Mouse (Mus musculus): ENCODE measurements around the gene Pdzd2. TPM values are rescaled to one million over a fixed set of nuclear protein-coding genes. Genes with fewer than 3 reads are reported as not detected.

Pdzd2 gene
- polyA plus RNA-seq, 1 experiment from 2014 or later = 14.5 TPM

DNA sequence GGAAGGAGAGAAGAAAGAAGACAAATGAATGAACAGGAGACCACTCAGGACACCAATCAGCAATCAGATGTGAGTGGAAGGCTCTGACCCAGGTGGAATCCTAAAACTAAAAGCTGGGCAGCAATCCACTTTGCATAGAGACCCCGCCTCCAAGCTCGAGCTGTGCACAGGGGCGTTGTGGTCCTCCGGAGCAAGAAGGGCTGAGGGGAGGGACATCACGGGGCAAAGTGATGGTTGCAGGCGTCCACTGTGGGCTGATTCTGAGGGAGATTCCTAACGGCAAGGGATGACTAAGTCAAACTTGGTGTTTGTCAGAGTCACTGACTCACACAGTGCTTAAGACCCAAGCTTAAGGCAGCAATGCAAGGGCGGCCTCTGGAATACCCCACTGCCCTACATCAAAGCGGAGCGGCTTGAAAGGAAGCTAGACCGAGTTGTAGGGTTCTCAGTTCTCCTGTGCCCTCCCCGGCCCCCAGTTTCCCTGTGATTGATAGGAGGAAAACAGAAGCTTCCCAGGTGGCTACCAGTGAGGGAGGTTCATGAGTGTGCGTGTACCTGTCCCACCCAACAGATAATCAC lies 314.6 kb downstream of the Pdzd2 start:
- no peak; the same call in 1 of the 2 replicates for ATAC-seq (ENCODE audit: extremely low read depth, insufficient number of reproducible peaks, low FRiP score, low TSS enrichment)
- Histone ChIP-seq H3K27me3 (replicated peaks) (no peaks in the 10 kb centered on the region), H3K9me3 (no peaks in the 10 kb centered on the region), H3K27ac (replicated peaks) (no peak overlapping the region), H3K4me3 (no peak overlapping the region), H3K36me3 (no peaks in the 10 kb centered on the region), H3K4me1 (no peaks in the 10 kb centered on the region; the same call in 1 of the 2 replicates), H3K9ac (no peak overlapping the region), H3K4me2 (no peak overlapping the region)
- 63% methylated on average over 13 of the region's 13 CpGs for WGBS

DNA sequence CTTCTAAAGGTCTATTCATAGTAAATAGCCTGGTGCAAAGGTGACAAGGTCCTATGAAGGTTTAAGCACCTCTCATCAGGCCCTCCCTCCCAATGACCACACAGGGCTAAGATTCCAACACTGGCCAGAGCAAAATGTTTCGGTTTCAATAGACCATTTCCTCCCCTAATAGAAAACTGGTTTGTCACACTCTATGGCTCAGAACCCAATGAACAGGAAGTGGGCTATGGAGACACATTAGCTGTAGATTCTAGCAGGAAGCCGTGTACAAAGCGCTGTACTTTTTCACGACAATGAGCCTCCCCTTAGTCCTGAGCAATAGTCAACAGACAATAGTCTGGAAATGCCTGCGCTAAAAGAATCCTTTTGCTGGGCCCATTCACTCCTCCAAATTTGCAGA lies 315.5 kb downstream of the Pdzd2 start:
- H3K9me3 ChIP-seq = no peaks in the 10 kb centered on the region
- no peak overlapping the region for H3K9ac ChIP-seq
- no peaks in the 10 kb centered on the region for H3K36me3 ChIP-seq
- no peak for ATAC-seq (ENCODE audit: extremely low read depth, insufficient number of reproducible peaks, low FRiP score, low TSS enrichment)
- H3K4me1 ChIP-seq = no peaks in the 10 kb centered on the region
- 75% methylated on average over 5 of the region's 5 CpGs for WGBS
- no peak overlapping the region for H3K4me3 ChIP-seq
- no peak overlapping the region for H3K4me2 ChIP-seq
- no peak overlapping the region for H3K27ac ChIP-seq (replicated peaks)
- no peaks in the 10 kb centered on the region for H3K27me3 ChIP-seq (replicated peaks)

DNA sequence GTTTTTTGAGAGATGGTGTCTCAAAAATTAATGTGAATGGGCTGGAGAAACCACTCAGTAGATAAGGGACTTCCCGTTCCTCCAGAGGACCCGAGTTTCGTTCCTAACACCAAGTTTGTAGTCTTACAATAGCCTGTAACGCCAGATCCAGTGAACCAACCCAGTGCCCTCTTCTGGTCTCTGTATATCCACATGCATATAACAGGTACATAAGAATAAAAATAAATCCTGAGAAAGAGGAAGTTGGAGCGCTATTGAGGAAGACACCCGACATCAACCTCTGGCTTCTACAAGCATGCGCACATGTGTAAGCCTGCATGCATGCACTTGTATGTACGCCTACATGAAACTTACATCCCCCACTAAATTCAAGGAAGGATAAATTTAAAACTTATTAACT lies 318.8 kb downstream of the Pdzd2 start:
- ATAC-seq (ENCODE audit: extremely low read depth, insufficient number of reproducible peaks, low FRiP score, low TSS enrichment) = no peak
- H3K4me2 ChIP-seq = no peak overlapping the region
- peaks cover 9% of the 10 kb centered on the region for H3K4me1 ChIP-seq
- no peaks in the 10 kb centered on the region for H3K9me3 ChIP-seq
- 83% methylated on average over 8 of the region's 8 CpGs for WGBS
- H3K27ac ChIP-seq (replicated peaks) = no peak overlapping the region
- no peak overlapping the region for H3K9ac ChIP-seq
- no peak overlapping the region for H3K4me3 ChIP-seq
- H3K36me3 ChIP-seq = no peaks in the 10 kb centered on the region
- no peaks in the 10 kb centered on the region for H3K27me3 ChIP-seq (replicated peaks)

DNA sequence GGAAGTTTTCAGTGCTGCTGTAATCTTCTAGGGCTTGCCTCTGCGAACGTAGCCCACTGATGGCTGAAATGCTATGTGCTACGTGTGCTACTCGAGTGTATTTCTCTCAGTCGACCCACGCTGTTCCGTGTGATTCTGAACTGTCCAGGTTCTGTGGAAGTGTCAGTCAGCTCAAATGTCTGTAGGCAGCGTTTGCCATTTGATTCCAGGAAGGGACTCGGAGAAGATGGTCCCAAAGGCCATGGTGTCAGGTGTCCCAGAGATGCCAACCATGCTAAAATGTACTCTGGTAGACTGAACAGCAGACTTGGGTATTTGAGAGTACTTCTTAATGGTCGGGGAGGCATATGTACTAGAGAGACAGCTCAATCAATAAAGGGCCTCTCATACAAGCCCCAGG lies 319.3 kb downstream of the Pdzd2 start:
- 85% methylated on average over 10 of the region's 10 CpGs for WGBS
- Histone ChIP-seq H3K4me2 (no peak overlapping the region), H3K9ac (no peak overlapping the region), H3K27ac (replicated peaks) (no peak overlapping the region), H3K9me3 (no peaks in the 10 kb centered on the region), H3K4me1 (peaks cover 14% of the 10 kb centered on the region), H3K4me3 (no peak overlapping the region), H3K36me3 (no peaks in the 10 kb centered on the region), H3K27me3 (replicated peaks) (no peaks in the 10 kb centered on the region)
- no peak for ATAC-seq (ENCODE audit: extremely low read depth, insufficient number of reproducible peaks, low FRiP score, low TSS enrichment)

DNA sequence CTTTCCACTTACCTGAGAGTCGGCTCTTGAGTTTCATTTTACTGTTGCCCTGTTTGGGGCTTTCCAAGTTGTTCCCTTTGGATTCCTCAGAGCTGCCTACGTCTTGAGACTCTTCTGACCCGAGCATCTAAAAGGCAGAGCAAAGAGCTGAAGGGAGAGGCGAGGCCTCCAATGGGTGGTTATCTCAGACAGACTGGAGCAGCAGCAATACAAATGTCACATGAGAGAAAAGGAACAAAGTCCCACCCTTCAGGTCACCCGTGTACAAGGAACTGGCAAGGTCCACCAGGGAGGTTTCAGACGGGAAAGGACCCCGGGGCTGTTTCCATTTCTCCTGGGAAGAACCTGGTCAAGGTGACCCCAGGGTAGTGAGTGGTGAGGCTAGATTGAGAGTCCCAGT lies 320.3 kb downstream of the Pdzd2 start:
- no peaks in the 10 kb centered on the region for H3K36me3 ChIP-seq
- ATAC-seq (ENCODE audit: extremely low read depth, insufficient number of reproducible peaks, low FRiP score, low TSS enrichment) = no peak
- peaks cover 23% of the 10 kb centered on the region for H3K4me1 ChIP-seq
- no peak overlapping the region for H3K4me3 ChIP-seq
- H3K4me2 ChIP-seq = no peak overlapping the region
- H3K27ac ChIP-seq (replicated peaks) = no peak overlapping the region
- WGBS = 62% methylated on average over 7 of the region's 7 CpGs
- H3K27me3 ChIP-seq (replicated peaks) = no peaks in the 10 kb centered on the region
- H3K9me3 ChIP-seq = no peaks in the 10 kb centered on the region
- no peak overlapping the region for H3K9ac ChIP-seq

DNA sequence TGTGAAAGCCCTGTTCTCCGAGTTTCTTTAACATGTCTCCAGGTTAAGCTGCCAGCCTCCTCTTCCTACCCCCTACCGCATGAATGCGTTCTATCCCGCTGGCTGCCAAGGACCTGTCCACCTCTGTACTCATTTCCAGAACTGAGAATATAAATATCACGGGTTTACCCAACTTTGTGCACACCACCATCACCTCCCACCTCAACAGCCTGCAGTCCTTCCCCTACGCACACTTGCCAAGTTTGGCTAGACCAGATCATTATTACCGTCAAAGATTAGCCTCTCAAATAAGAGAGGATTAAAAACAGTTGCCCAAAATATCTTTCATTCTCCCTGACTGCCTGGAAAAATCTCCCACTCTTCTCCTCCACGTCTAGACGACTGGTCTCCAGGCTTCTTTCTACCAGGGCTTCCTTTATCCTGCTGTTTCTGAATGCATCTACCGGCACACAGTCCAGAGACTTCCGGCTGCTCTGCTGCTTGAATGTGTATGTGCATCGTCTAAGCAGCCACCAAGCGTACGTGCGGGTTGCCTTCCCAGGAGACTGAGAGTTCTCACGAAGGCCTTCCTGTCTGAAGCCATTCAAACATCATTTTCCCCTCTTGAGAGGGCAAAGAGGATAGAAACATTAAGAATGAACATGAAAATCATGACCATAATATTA lies 324.1 kb downstream of the Pdzd2 start:
- ATAC-seq (ENCODE audit: extremely low read depth, insufficient number of reproducible peaks, low FRiP score, low TSS enrichment) = no peak
- Histone ChIP-seq H3K9me3 (no peaks in the 10 kb centered on the region), H3K9ac (no peak overlapping the region), H3K4me2 (no peak overlapping the region), H3K4me3 (no peak overlapping the region), H3K27ac (replicated peaks) (peak overlapping the region; percentile 29), H3K4me1 (peaks cover 23% of the 10 kb centered on the region), H3K36me3 (no peaks in the 10 kb centered on the region), H3K27me3 (replicated peaks) (no peaks in the 10 kb centered on the region)
- 71% methylated on average over 16 of the region's 16 CpGs for WGBS

DNA sequence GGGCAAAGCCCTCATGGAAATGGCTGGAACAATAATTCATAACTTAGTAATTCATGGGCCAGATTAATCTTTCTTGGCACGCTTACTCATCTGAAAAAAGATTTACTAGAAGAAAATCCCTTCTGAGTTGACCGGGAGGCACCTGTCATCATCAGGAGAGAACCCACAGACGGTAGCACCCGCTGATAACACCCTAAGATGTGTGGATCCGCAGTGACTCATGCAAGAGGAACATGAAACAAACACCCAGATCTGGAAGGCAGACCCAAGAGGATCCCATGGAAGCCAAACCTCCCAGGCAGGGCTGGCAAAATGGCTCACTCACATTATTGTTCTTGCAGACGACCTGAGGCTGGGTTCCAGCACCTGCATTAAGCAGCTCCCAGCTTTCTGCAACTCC lies 325.0 kb downstream of the Pdzd2 start:
- no peak for ATAC-seq (ENCODE audit: extremely low read depth, insufficient number of reproducible peaks, low FRiP score, low TSS enrichment)
- WGBS = 62% methylated on average over 6 of the region's 6 CpGs

DNA sequence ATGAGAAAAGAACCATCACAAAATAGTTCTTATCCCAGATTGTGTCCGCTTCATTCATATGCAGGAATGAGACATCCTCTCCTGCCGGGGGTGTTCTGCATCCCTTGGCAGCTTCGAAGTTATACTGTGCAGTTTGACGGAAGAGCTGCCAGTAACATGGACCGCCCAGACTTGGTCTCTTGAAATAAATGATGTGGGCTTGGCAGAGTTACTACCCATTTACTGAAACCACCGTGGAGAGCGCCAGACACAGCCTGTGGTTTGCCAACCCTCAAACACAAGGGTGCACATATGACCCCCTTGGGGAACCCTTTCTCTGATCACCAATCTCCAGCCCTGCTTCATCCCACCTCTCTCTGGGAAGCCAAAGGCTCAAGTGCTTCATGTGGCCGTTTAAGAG lies 331.5 kb downstream of the Pdzd2 start:
- H3K36me3 ChIP-seq = peaks cover 15% of the 10 kb centered on the region
- H3K9ac ChIP-seq = no peak overlapping the region
- H3K4me1 ChIP-seq = no peaks in the 10 kb centered on the region
- H3K4me2 ChIP-seq = no peak overlapping the region
- no peak overlapping the region for H3K4me3 ChIP-seq
- no peak for ATAC-seq (ENCODE audit: extremely low read depth, insufficient number of reproducible peaks, low FRiP score, low TSS enrichment)
- H3K9me3 ChIP-seq = no peaks in the 10 kb centered on the region
- 74% methylated on average over 8 of the region's 8 CpGs for WGBS
- no peak overlapping the region for H3K27ac ChIP-seq (replicated peaks)
- H3K27me3 ChIP-seq (replicated peaks) = no peaks in the 10 kb centered on the region

More for the DNA sequence above, 325.0 kb downstream of the Pdzd2 start:
- no peak overlapping the region for H3K4me2 ChIP-seq
- H3K9ac ChIP-seq = no peak overlapping the region
- H3K9me3 ChIP-seq = no peaks in the 10 kb centered on the region
- no peaks in the 10 kb centered on the region for H3K27me3 ChIP-seq (replicated peaks)
- no peak overlapping the region for H3K27ac ChIP-seq (replicated peaks)
- no peaks in the 10 kb centered on the region for H3K36me3 ChIP-seq
- H3K4me3 ChIP-seq = no peak overlapping the region
- peaks cover 23% of the 10 kb centered on the region for H3K4me1 ChIP-seq

DNA sequence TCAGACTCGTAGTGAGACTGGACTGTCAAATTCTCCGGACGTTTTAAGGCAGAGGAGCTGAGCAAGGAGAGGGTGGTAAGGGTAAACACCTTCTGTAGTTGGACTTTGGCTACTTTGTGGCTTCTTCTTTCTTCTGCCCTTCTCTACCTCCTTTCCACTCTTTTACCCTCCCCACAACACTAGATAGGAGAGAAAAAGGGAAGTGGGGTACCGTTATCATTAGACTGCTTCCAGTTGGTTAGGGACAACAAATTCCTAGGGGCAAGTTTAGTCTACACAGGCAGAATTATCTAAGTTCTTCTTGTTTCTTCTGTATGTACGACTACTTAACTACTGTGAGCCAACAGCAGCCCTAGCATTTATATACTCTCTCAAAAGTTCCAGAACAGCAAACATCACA lies 334.1 kb downstream of the Pdzd2 start:
- peaks cover 28% of the 10 kb centered on the region for H3K36me3 ChIP-seq
- H3K4me2 ChIP-seq = no peak overlapping the region
- WGBS = 72% methylated on average over 5 of the region's 5 CpGs
- no peaks in the 10 kb centered on the region for H3K9me3 ChIP-seq
- no peak overlapping the region for H3K27ac ChIP-seq (replicated peaks)
- H3K4me1 ChIP-seq = no peaks in the 10 kb centered on the region
- no peak for ATAC-seq (ENCODE audit: extremely low read depth, insufficient number of reproducible peaks, low FRiP score, low TSS enrichment)
- no peaks in the 10 kb centered on the region for H3K27me3 ChIP-seq (replicated peaks)
- H3K4me3 ChIP-seq = no peak overlapping the region
- no peak overlapping the region for H3K9ac ChIP-seq

DNA sequence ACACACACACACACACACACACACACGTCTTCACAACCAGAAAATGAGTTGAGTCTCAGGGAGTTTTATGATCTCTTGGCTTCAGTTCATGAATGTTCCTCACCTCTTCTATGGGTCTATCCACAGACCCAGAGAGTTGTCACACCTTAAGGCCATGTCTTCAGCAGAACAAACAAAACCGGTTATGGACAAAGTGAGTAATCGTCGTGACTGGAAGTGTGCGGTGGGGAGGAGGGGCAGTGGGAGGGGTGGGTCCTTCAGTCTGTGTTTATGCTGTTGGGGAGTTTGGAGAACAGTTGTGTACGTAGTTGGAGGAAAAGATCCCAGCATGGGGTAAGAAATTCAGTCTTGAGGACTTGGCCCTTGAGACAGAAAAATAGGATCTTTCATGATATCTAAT lies 342.7 kb downstream of the Pdzd2 start:
- WGBS = 78% methylated on average over 6 of the region's 6 CpGs
- no peak for ATAC-seq (ENCODE audit: extremely low read depth, insufficient number of reproducible peaks, low FRiP score, low TSS enrichment)
- H3K4me2 ChIP-seq = no peak overlapping the region
- no peak overlapping the region for H3K27ac ChIP-seq (replicated peaks)
- H3K9me3 ChIP-seq = no peaks in the 10 kb centered on the region
- H3K4me1 ChIP-seq = no peaks in the 10 kb centered on the region
- no peak overlapping the region for H3K4me3 ChIP-seq
- H3K36me3 ChIP-seq = peaks cover 30% of the 10 kb centered on the region
- H3K27me3 ChIP-seq (replicated peaks) = no peaks in the 10 kb centered on the region
- H3K9ac ChIP-seq = no peak overlapping the region

DNA sequence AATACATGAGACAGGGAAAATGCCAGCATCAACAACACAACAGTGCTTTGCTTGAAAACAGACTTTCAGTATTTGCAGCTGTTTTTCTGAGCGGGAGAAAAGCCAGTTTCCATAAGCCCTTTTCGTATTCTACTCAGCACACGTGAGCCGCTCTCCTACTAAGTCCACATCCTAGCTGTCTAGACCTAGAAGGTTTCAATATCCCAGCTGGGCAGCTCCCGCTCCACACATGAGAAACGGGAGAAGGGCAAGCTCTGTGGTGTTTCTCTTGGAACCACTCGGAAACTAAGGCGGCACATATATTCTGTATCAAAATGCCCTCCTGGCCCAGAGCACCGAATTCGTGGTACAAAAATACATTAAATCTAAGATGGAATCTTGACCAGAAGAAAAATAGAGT lies 345.0 kb downstream of the Pdzd2 start:
- H3K4me1 ChIP-seq = no peaks in the 10 kb centered on the region
- H3K36me3 ChIP-seq = peaks cover 18% of the 10 kb centered on the region
- H3K27ac ChIP-seq (replicated peaks) = no peak overlapping the region
- no peaks in the 10 kb centered on the region for H3K27me3 ChIP-seq (replicated peaks)
- no peak for ATAC-seq (ENCODE audit: extremely low read depth, insufficient number of reproducible peaks, low FRiP score, low TSS enrichment)
- no peaks in the 10 kb centered on the region for H3K9me3 ChIP-seq
- H3K4me3 ChIP-seq = no peak overlapping the region
- no peak overlapping the region for H3K9ac ChIP-seq
- 88% methylated on average over 10 of the region's 10 CpGs for WGBS
- no peak overlapping the region for H3K4me2 ChIP-seq

Data from heart, embryonic 13.5 days (tissue).